ENCODE assay signal across 10 mouse cellular contexts in genomic region chr16:94079075-94079855, GRCm38 (mm10). TPM values are rescaled to one million over a fixed set of nuclear protein-coding genes. Genes with fewer than 3 reads are reported as not detected.
A peak's percentile ranks its signal among the peaks of the same experiment; 100 is the strongest.
DNase-seq lines count a peak whose midpoint lies in the region; ATAC-seq and TF ChIP-seq lines count a peak whose summit lies in the region.
"Had no signal": no experiment of that assay in that cellular context is flagged by ENCODE, and none has a peak within 500 bp of the region (broad histone marks: within the 10 kb centered on the region; RNA-seq: fewer than 3 reads in every experiment).

No protein-coding gene starts in this region.

- no peak for DNase-seq in heart, adult 11 months
- no peak for DNase-seq in midbrain, postnatal 0 days (ENCODE audit: low spot score)
- DNase-seq in limb, embryonic 10.5 days (ENCODE audit: low spot score), result peak; percentile 64
- no peak for DNase-seq in c-Kit-positive CD71-positive TER-119-positive erythroid progenitor cells, embryonic 14.5 days (ENCODE audit: low spot score)
- DNase-seq in urinary bladder, postnatal 36 days (ENCODE audit: low spot score in 2 of 2), result no peak

- no peak overlapping the region for H3K27ac ChIP-seq in heart, embryonic 15.5 days
- no peak overlapping the region for H3K27ac ChIP-seq in midbrain, embryonic 12.5 days (replicated peaks)
- H3K27ac ChIP-seq in midbrain, postnatal 0 days (ENCODE audit: low read depth, low read length), result no peak overlapping the region
- H3K27ac ChIP-seq in limb, embryonic 10.5 days, result peak overlapping the region; percentile 36
- no peak overlapping the region for H3K27ac ChIP-seq in stomach, embryonic 16.5 days (ENCODE audit: low read length)
- H3K27ac ChIP-seq: hindbrain, embryonic 15.5 days; liver, embryonic 14.5 days had no signal

- peaks cover 93% of the 10 kb centered on the region for H3K27me3 ChIP-seq in heart, embryonic 15.5 days
- peaks cover 93% of the 10 kb centered on the region for H3K27me3 ChIP-seq in midbrain, embryonic 12.5 days
- peaks cover 85% of the 10 kb centered on the region for H3K27me3 ChIP-seq in midbrain, postnatal 0 days (ENCODE audit: insufficient read depth, low read length)
- H3K27me3 ChIP-seq in limb, embryonic 10.5 days (ENCODE audit: low read depth, poor library complexity, severe bottlenecking), result peaks cover 98% of the 10 kb centered on the region
- peaks cover 88% of the 10 kb centered on the region for H3K27me3 ChIP-seq in stomach, embryonic 16.5 days (ENCODE audit: control insufficient read depth, insufficient read depth, low read length)

- no peak overlapping the region for H3K9ac ChIP-seq in heart, embryonic 15.5 days
- no peak overlapping the region for H3K9ac ChIP-seq in midbrain, embryonic 12.5 days (replicated peaks)
- H3K9ac ChIP-seq in midbrain, postnatal 0 days (replicated peaks; ENCODE audit: low read length, poor library complexity, severe bottlenecking), result no peak overlapping the region
- H3K9ac ChIP-seq in stomach, embryonic 16.5 days (ENCODE audit: low read length), result no peak overlapping the region
- H3K9ac ChIP-seq: hindbrain, embryonic 15.5 days; liver, embryonic 14.5 days had no signal

- H3K4me1 ChIP-seq in heart, embryonic 15.5 days (replicated peaks), result peaks cover 7% of the 10 kb centered on the region; the same call in 1 of the 2 replicates
- peaks cover 10% of the 10 kb centered on the region; the same call in 1 of the 2 replicates for H3K4me1 ChIP-seq in midbrain, embryonic 12.5 days
- H3K4me1 ChIP-seq in midbrain, postnatal 0 days (ENCODE audit: insufficient read depth, low read length), result no peaks in the 10 kb centered on the region
- peaks cover 25% of the 10 kb centered on the region for H3K4me1 ChIP-seq in limb, embryonic 10.5 days
- H3K4me1 ChIP-seq in stomach, embryonic 16.5 days (ENCODE audit: control insufficient read depth, insufficient read depth, low read length), result peaks cover 3% of the 10 kb centered on the region; the same call in 1 of the 2 replicates
- H3K4me1 ChIP-seq: hindbrain, embryonic 15.5 days had no signal

- no peaks in the 10 kb centered on the region for H3K9me3 ChIP-seq in heart, embryonic 15.5 days (replicated peaks)
- no peaks in the 10 kb centered on the region for H3K9me3 ChIP-seq in midbrain, embryonic 12.5 days
- H3K9me3 ChIP-seq in midbrain, postnatal 0 days (ENCODE audit: low read length), result no peaks in the 10 kb centered on the region
- H3K9me3 ChIP-seq in limb, embryonic 10.5 days (replicated peaks), result no peaks in the 10 kb centered on the region
- no peaks in the 10 kb centered on the region for H3K9me3 ChIP-seq in stomach, embryonic 16.5 days (replicated peaks; ENCODE audit: control insufficient read depth, low read length)
- H3K9me3 ChIP-seq: hindbrain, embryonic 15.5 days had no signal

- H3K4me3 ChIP-seq in heart, embryonic 15.5 days, result 0 out of 2 replicates have a peak overlapping the region, but pooled peaks have one; percentile 5
- peak overlapping the region; percentile 13; the same call in 1 of the 2 replicates for H3K4me3 ChIP-seq in midbrain, embryonic 12.5 days
- H3K4me3 ChIP-seq in midbrain, postnatal 0 days (ENCODE audit: low read depth, low read length), result no peak overlapping the region
- peak overlapping the region; percentile 33 for H3K4me3 ChIP-seq in limb, embryonic 10.5 days
- H3K4me3 ChIP-seq in stomach, embryonic 16.5 days (replicated peaks; ENCODE audit: low read length), result no peak overlapping the region
- H3K4me3 ChIP-seq: hindbrain, embryonic 15.5 days had no signal

- no peak for ATAC-seq in heart, embryonic 15.5 days (replicated peaks; ENCODE audit: insufficient number of reproducible peaks, insufficient read depth, low FRiP score, low read depth)
- no peak for ATAC-seq in midbrain, embryonic 12.5 days (ENCODE audit: low FRiP score, low read depth)
- ATAC-seq in midbrain, postnatal 0 days (ENCODE audit: low FRiP score), result no peak
- no peak for ATAC-seq in stomach, embryonic 16.5 days (ENCODE audit: insufficient read depth, low FRiP score)

- H3K4me2 ChIP-seq in heart, embryonic 15.5 days, result no peak overlapping the region
- H3K4me2 ChIP-seq in midbrain, embryonic 12.5 days (replicated peaks), result peak overlapping the region; percentile 25
- no peak overlapping the region for H3K4me2 ChIP-seq in midbrain, postnatal 0 days (ENCODE audit: low read depth, low read length, poor library complexity, severe bottlenecking)
- H3K4me2 ChIP-seq in stomach, embryonic 16.5 days (ENCODE audit: low read depth, low read length), result peak overlapping the region; percentile 21; the same call in 1 of the 2 replicates
- H3K4me2 ChIP-seq: hindbrain, embryonic 15.5 days had no signal

- TF ChIP-seq CTCF in midbrain, postnatal 0 days (IDR thresholded peaks at IDR 0.05), result no peak

- H3K36me3 ChIP-seq in heart, embryonic 15.5 days, result no peaks in the 10 kb centered on the region
- no peaks in the 10 kb centered on the region for H3K36me3 ChIP-seq in midbrain, embryonic 12.5 days
- H3K36me3 ChIP-seq in midbrain, postnatal 0 days (ENCODE audit: insufficient read depth, low read length), result no peaks in the 10 kb centered on the region
- no peaks in the 10 kb centered on the region for H3K36me3 ChIP-seq in limb, embryonic 10.5 days
- H3K36me3 ChIP-seq in stomach, embryonic 16.5 days (ENCODE audit: control insufficient read depth, insufficient read depth, low read length), result no peaks in the 10 kb centered on the region
- H3K36me3 ChIP-seq: hindbrain, embryonic 15.5 days had no signal

- 2% methylated on average over 47 of the region's 47 CpGs for WGBS in heart, embryonic 15.5 days
- under 1% methylated on average over 47 of the region's 47 CpGs for WGBS in midbrain, embryonic 12.5 days
- WGBS in midbrain, postnatal 0 days, result under 1% methylated on average over 41 of the region's 47 CpGs
- 2% methylated on average over 47 of the region's 47 CpGs for WGBS in limb, embryonic 10.5 days
- 2% methylated on average over 47 of the region's 47 CpGs for WGBS in stomach, embryonic 16.5 days

RNA-seq across cellular contexts. Expression of gene Sim2, which starts 5.5 kb away (rescaled TPM):
- polyA plus RNA-seq in heart, embryonic 15.5 days (2015; fragmentation: Nextera tagmentation; extraction: Ambion mirVana), result 0.05 and 0.67 TPM in 2 replicates
- polyA plus RNA-seq in midbrain, embryonic 12.5 days (2016; fragmentation: Nextera tagmentation; extraction: Ambion mirVana), result 0.83 and 2.0 TPM in 2 replicates
- total RNA-seq in midbrain, postnatal 0 days (2014; rRNA removed), result not detected in 2 replicates
- polyA plus RNA-seq in midbrain, postnatal 0 days (2015; fragmentation: Nextera tagmentation; extraction: Ambion mirVana), result 0.05 and 0.10 TPM in 2 replicates
- 2.2 and 2.9 TPM in 2 replicates for polyA plus RNA-seq in limb, embryonic 10.5 days (2016; fragmentation: Nextera tagmentation; extraction: Ambion mirVana)
- polyA plus RNA-seq in stomach, embryonic 16.5 days (2015; fragmentation: Nextera tagmentation; extraction: Ambion mirVana), result 0.07 and 0.17 TPM in 2 replicates

Comparison
In these comparisons a context has a peak if more than half of its experiments do, and no peak if none do; other contexts are left out.
1. H3K4me2 ChIP-seq: peak in midbrain, embryonic 12.5 days (single experiment) and stomach, embryonic 16.5 days (single experiment); none in heart, embryonic 15.5 days (single experiment) and midbrain, postnatal 0 days (single experiment).
2. H3K4me3 ChIP-seq: peak in heart, embryonic 15.5 days (single experiment), midbrain, embryonic 12.5 days (single experiment) and limb, embryonic 10.5 days (single experiment); none in midbrain, postnatal 0 days (single experiment) and stomach, embryonic 16.5 days (single experiment).